Mouse (Mus musculus) erythroblast, embryonic 14.5 days (primary cell): ENCODE results near the gene Ktn1. TPM values are rescaled to one million over a fixed set of nuclear protein-coding genes. Genes with fewer than 3 reads are reported as not detected.

ENCODE experiments used
- H3K27me3 ChIP-seq: 2 replicates; pipeline ENCODE4 v1.6.1; 2012; ENCODE audit warnings: inconsistent platforms; ENCODE audit not compliant: control insufficient read depth
- H3K36me3 ChIP-seq: 2 replicates; pipeline ENCODE4 v1.6.1; 2012; ENCODE audit warnings: mild to moderate bottlenecking, inconsistent platforms; ENCODE audit not compliant: control insufficient read depth
- H3K4me1 ChIP-seq: 2 replicates; pipeline ENCODE4 v1.6.1; 2012; ENCODE audit warnings: inconsistent platforms; ENCODE audit not compliant: control insufficient read depth
- H3K4me3 ChIP-seq: replicated peaks from 2 replicates; pipeline ENCODE3; 2012; ENCODE audit warnings: moderate library complexity, mild to moderate bottlenecking, inconsistent platforms
- H3K9me3 ChIP-seq: 2 replicates; pipeline ENCODE4 v1.6.1; 2012; ENCODE audit warnings: low read length, inconsistent platforms, mixed read lengths; ENCODE audit not compliant: control insufficient read depth
- GATA1 ChIP-seq: IDR thresholded peaks from 2 replicates; pipeline ENCODE4 v1.6.1; 2012; ENCODE audit warnings: low read length, inconsistent platforms, mixed read lengths
- TAL1 ChIP-seq: IDR thresholded peaks from 3 replicates; pipeline ENCODE4 v1.6.1; 2012; ENCODE audit warnings: low read length, inconsistent platforms, mixed read lengths
- polyA plus RNA-seq: library from polyadenylated mRNA; stranded (reverse); fragments of >175 nt; gene quantifications from 2 replicates; pipeline ENCODE4 v1.2.3, GENCODE M21; 2012

Ktn1 gene
- polyA plus RNA-seq, 1 experiment = 0.29 TPM

- Histone ChIP-seq H3K4me1 (peaks cover 27% of the 10 kb centered on the region), H3K4me3 (no peak overlapping the region), H3K36me3 (peaks cover 1% of the 10 kb centered on the region), H3K27me3 (peaks cover 17% of the 10 kb centered on the region), H3K9me3 (no peaks in the 10 kb centered on the region)
- TF ChIP-seq GATA1 = no peak
- TF ChIP-seq TAL1 = no peak
Observed at GRCm38 (mm10) chr14:47651272-47651671, 3.0 kb downstream of the Ktn1 start.

GRCm38 (mm10) chr14:47655444-47655843 lies 7.2 kb downstream of the Ktn1 start:
- Histone ChIP-seq H3K27me3 (no peaks in the 10 kb centered on the region), H3K4me3 (no peak overlapping the region), H3K36me3 (peaks cover 5% of the 10 kb centered on the region), H3K9me3 (no peaks in the 10 kb centered on the region), H3K4me1 (peaks cover 3% of the 10 kb centered on the region)
- TF ChIP-seq TAL1 = no peak
- no peak for TF ChIP-seq GATA1

- Histone ChIP-seq H3K4me3 (no peak overlapping the region), H3K27me3 (no peaks in the 10 kb centered on the region), H3K4me1 (no peaks in the 10 kb centered on the region), H3K36me3 (peaks cover 25% of the 10 kb centered on the region), H3K9me3 (no peaks in the 10 kb centered on the region)
- TF ChIP-seq GATA1 = no peak
- no peak for TF ChIP-seq TAL1
Observed at GRCm38 (mm10) chr14:47663844-47664469, 15.7 kb downstream of the Ktn1 start.

GRCm38 (mm10) chr14:47664470-47664864 lies 16.2 kb downstream of the Ktn1 start:
- peaks cover 29% of the 10 kb centered on the region for H3K36me3 ChIP-seq
- H3K4me1 ChIP-seq = no peaks in the 10 kb centered on the region
- TF ChIP-seq GATA1 (no peak), TAL1 (no peak)
- H3K27me3 ChIP-seq = no peaks in the 10 kb centered on the region
- no peak overlapping the region for H3K4me3 ChIP-seq
- no peaks in the 10 kb centered on the region for H3K9me3 ChIP-seq

GRCm38 (mm10) chr14:47665061-47665778 lies 17.0 kb downstream of the Ktn1 start:
- Histone ChIP-seq H3K4me3 (no peak overlapping the region), H3K27me3 (no peaks in the 10 kb centered on the region), H3K4me1 (no peaks in the 10 kb centered on the region), H3K9me3 (no peaks in the 10 kb centered on the region), H3K36me3 (peaks cover 31% of the 10 kb centered on the region)
- TF ChIP-seq GATA1 (no peak), TAL1 (no peak)

- Histone ChIP-seq H3K4me1 (no peaks in the 10 kb centered on the region), H3K27me3 (no peaks in the 10 kb centered on the region), H3K36me3 (peaks cover 38% of the 10 kb centered on the region), H3K4me3 (no peak overlapping the region), H3K9me3 (no peaks in the 10 kb centered on the region)
- TF ChIP-seq GATA1 (no peak), TAL1 (no peak)
Observed at GRCm38 (mm10) chr14:47668096-47668495, 19.8 kb downstream of the Ktn1 start.

GRCm38 (mm10) chr14:47682886-47683285 lies 34.6 kb downstream of the Ktn1 start:
- TF ChIP-seq TAL1 (no peak), GATA1 (no peak)
- Histone ChIP-seq H3K36me3 (peaks cover 61% of the 10 kb centered on the region), H3K9me3 (no peaks in the 10 kb centered on the region), H3K27me3 (no peaks in the 10 kb centered on the region), H3K4me1 (no peaks in the 10 kb centered on the region), H3K4me3 (no peak overlapping the region)

- Histone ChIP-seq H3K4me3 (no peak overlapping the region), H3K4me1 (no peaks in the 10 kb centered on the region), H3K27me3 (no peaks in the 10 kb centered on the region), H3K36me3 (peaks cover 62% of the 10 kb centered on the region), H3K9me3 (no peaks in the 10 kb centered on the region)
- no peak for TF ChIP-seq TAL1
- TF ChIP-seq GATA1 = no peak
Observed at GRCm38 (mm10) chr14:47684579-47684978, 36.3 kb downstream of the Ktn1 start.

- Histone ChIP-seq H3K36me3 (peaks cover 40% of the 10 kb centered on the region), H3K27me3 (no peaks in the 10 kb centered on the region), H3K9me3 (no peaks in the 10 kb centered on the region), H3K4me1 (no peaks in the 10 kb centered on the region), H3K4me3 (no peak overlapping the region)
- TF ChIP-seq GATA1 (no peak), TAL1 (no peak)
Observed at GRCm38 (mm10) chr14:47699126-47699525, 50.9 kb downstream of the Ktn1 start.
